Mouse (Mus musculus): ENCODE data around the gene Plekha5.

- TF ChIP-seq CTCF (IDR thresholded peaks at IDR 0.05; ENCODE audit: low read depth, low read length) (no peak), POLR2A (IDR thresholded peaks at IDR 0.05; ENCODE audit: borderline replicate concordance, low read depth, low read length) (no peak)
Observed at GRCm38 (mm10) chr6:140610117-140610516, 186.3 kb downstream of the Plekha5 start.

Measured in bone marrow macrophage, adult 2 months (primary cell).